Mouse (Mus musculus) neural tube, embryonic 11.5 days (tissue): Measurements from ENCODE around the gene Bola2. TPM values are rescaled to one million over a fixed set of nuclear protein-coding genes. Genes with fewer than 3 reads are reported as not detected.

Experiments used
- ATAC-seq: fragments of 200-750 bp; cut with Nextera tagmentation; 2 replicates; pipeline ENCODE4 v1.8.0; 2017; ENCODE audit warnings: moderate number of reproducible peaks, mild to moderate bottlenecking, moderate TSS enrichment, moderate library complexity; ENCODE audit not compliant: insufficient read depth, low FRiP score, low TSS enrichment
- DNase-seq: peaks from one replicate; pipeline ENCODE4 v3.0.0-alpha.2; 2015; ENCODE audit warnings: low spot score
- H3K27ac ChIP-seq: fragments of 300-500 bp; sonication (generic); 2 replicates; pipeline ENCODE4 v1.5.1; 2014; ENCODE audit warnings: low read depth, mild to moderate bottlenecking, low read length
- H3K27me3 ChIP-seq: fragments of 300-500 bp; sonication (generic); 2 replicates; pipeline ENCODE4 v1.6.1; 2014; ENCODE audit warnings: mild to moderate bottlenecking, low read length, mixed read lengths; ENCODE audit not compliant: control insufficient read depth, insufficient read depth
- H3K36me3 ChIP-seq: fragments of 300-500 bp; sonication (generic); 2 replicates; pipeline ENCODE4 v1.6.1; 2014; ENCODE audit warnings: mild to moderate bottlenecking, low read length, moderate library complexity, mixed read lengths; ENCODE audit not compliant: control insufficient read depth, insufficient read depth
- H3K4me1 ChIP-seq: fragments of 300-500 bp; sonication (generic); 2 replicates; pipeline ENCODE4 v1.6.1; 2014; ENCODE audit warnings: low read length, mixed read lengths; ENCODE audit not compliant: control insufficient read depth, insufficient read depth
- H3K4me2 ChIP-seq: fragments of 300-500 bp; sonication (generic); 2 replicates; pipeline ENCODE4 v1.6.1; 2014; ENCODE audit warnings: low read depth, mild to moderate bottlenecking, moderate library complexity
- H3K4me3 ChIP-seq: fragments of 300-500 bp; sonication (generic); 2 replicates; pipeline ENCODE4 v1.5.1; 2014; ENCODE audit warnings: low read depth, low read length
- H3K9ac ChIP-seq: fragments of 300-500 bp; sonication (generic); 2 replicates; pipeline ENCODE4 v1.6.1; 2014; ENCODE audit warnings: mild to moderate bottlenecking, low read length
- H3K9me3 ChIP-seq: fragments of 300-500 bp; sonication (generic); 2 replicates; pipeline ENCODE4 v1.6.1; 2016; ENCODE audit warnings: low read length; ENCODE audit not compliant: control insufficient read depth
- WGBS: fragments of 180-500 bp; shearing (Covaris S2); extraction: QIAGEN DNeasy Blood & Tissue Kit; methylation state at CpG from one replicate; pipeline ENCODE4 v1.1.7; 2014; 5-methylcytosine and 5-hydroxymethylcytosine counted together
- polyA plus RNA-seq: library from polyadenylated mRNA; unstranded; fragments of >200 nt; fragmentation: Nextera tagmentation; extraction: Ambion mirVana; gene quantifications from 2 replicates; pipeline ENCODE4 v1.2.1, GENCODE M21; 2014

Bola2 gene
- polyA plus RNA-seq, 1 experiment from 2014 or later: 159 TPM

DNA sequence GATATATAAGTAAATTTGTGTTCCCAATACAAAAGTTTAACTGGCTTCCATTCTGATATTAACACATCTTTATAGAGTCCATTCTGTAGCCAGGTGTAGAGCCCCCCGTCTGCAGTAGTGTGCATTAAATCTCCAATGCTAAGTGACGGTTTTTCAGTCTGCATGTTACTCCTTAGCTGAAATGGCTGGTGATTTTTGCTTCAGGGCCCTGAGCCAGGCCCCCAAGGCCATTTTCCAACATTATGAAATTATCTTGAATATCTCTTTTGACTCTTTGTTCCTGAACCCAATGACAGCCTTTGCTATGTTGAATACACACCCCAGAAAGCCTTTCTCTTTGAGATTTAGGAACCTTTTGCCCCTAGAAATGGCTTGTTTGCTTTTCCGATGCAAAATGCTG, 35.4 kb upstream of the Bola2 start:
- H3K9ac ChIP-seq: no peak overlapping the region
- no peak for ATAC-seq
- no peak for DNase-seq
- no peak overlapping the region for H3K4me2 ChIP-seq
- no peaks in the 10 kb centered on the region for H3K27me3 ChIP-seq
- H3K4me1 ChIP-seq: no peaks in the 10 kb centered on the region
- H3K4me3 ChIP-seq: no peak overlapping the region
- no peaks in the 10 kb centered on the region for H3K9me3 ChIP-seq
- peaks cover 1% of the 10 kb centered on the region; the same call in 1 of the 2 replicates for H3K36me3 ChIP-seq
- no peak overlapping the region for H3K27ac ChIP-seq
- WGBS: 90% methylated on average over 3 of the region's 3 CpGs

GRCm38 (mm10) chr7:126663646-126664045, 31.6 kb upstream of the Bola2 start:
- no peak for ATAC-seq
- peaks cover 4% of the 10 kb centered on the region; the same call in 1 of the 2 replicates for H3K36me3 ChIP-seq
- H3K27ac ChIP-seq: no peak overlapping the region
- no peak overlapping the region for H3K4me3 ChIP-seq
- H3K4me2 ChIP-seq: no peak overlapping the region
- H3K4me1 ChIP-seq: no peaks in the 10 kb centered on the region
- WGBS: 70% methylated on average over 8 of the region's 8 CpGs
- H3K27me3 ChIP-seq: no peaks in the 10 kb centered on the region
- DNase-seq: no peak
- H3K9ac ChIP-seq: no peak overlapping the region
- H3K9me3 ChIP-seq: no peaks in the 10 kb centered on the region

DNA sequence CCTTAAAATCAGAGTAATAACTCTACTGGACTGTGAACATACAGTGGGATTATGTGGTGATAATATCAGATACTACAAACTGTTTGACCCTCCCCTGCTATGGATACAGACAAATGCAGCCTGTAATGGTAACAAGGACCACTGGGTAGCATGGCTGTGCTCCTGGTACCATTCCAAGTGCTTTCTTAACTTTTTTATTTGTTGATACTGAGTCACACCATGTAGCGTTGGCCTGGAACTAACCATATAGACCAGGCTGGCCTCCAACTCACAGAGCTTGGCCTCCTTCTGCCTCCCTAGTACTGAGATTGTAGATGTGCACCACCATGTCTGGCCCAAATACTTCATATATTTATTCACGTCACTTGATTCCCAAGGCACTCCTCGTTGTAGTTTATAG, 29.9 kb upstream of the Bola2 start:
- no peaks in the 10 kb centered on the region for H3K27me3 ChIP-seq
- H3K4me1 ChIP-seq: no peaks in the 10 kb centered on the region
- H3K9ac ChIP-seq: no peak overlapping the region
- H3K9me3 ChIP-seq: no peaks in the 10 kb centered on the region
- no peak overlapping the region for H3K27ac ChIP-seq
- 94% methylated on average over 3 of the region's 3 CpGs for WGBS
- no peak overlapping the region for H3K4me3 ChIP-seq
- no peak for DNase-seq
- peaks cover 4% of the 10 kb centered on the region; the same call in 1 of the 2 replicates for H3K36me3 ChIP-seq
- ATAC-seq: no peak
- no peak overlapping the region for H3K4me2 ChIP-seq

- Histone ChIP-seq H3K4me1 (no peaks in the 10 kb centered on the region), H3K36me3 (peaks cover 12% of the 10 kb centered on the region; the same call in 1 of the 2 replicates), H3K9ac (no peak overlapping the region), H3K27me3 (no peaks in the 10 kb centered on the region), H3K4me3 (no peak overlapping the region), H3K4me2 (no peak overlapping the region), H3K9me3 (no peaks in the 10 kb centered on the region), H3K27ac (no peak overlapping the region)
- ATAC-seq: no peak
- 85% methylated on average over 9 of the region's 9 CpGs for WGBS
- DNase-seq: no peak
Measured at GRCm38 (mm10) chr7:126667495-126668090, 27.6 kb upstream of the Bola2 start.

DNA sequence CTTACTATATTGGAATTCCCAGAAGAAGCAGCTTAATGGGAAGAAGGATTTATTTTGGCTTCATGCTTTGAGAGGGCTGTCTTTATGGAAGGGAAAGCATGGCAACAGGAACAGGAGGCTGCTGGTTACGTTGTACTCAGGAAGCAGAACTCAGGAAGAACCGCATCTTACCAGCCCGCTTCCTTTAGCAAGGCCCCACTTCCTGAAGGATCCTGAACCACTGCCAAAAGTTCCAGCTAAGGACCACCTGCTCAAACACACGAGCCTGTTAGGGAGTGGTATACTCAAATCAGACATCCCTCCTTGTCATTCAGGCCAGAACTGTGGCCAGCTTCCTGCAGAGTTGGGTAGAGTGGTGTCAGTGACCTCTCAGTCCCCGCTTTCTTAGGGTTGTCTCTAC, 26.7 kb upstream of the Bola2 start:
- H3K4me2 ChIP-seq: no peak overlapping the region
- H3K36me3 ChIP-seq: peaks cover 12% of the 10 kb centered on the region; the same call in 1 of the 2 replicates
- 91% methylated on average over 5 of the region's 5 CpGs for WGBS
- ATAC-seq: no peak
- no peak overlapping the region for H3K4me3 ChIP-seq
- no peak overlapping the region for H3K9ac ChIP-seq
- no peak for DNase-seq
- no peaks in the 10 kb centered on the region for H3K4me1 ChIP-seq
- no peak overlapping the region for H3K27ac ChIP-seq
- H3K9me3 ChIP-seq: no peaks in the 10 kb centered on the region
- H3K27me3 ChIP-seq: no peaks in the 10 kb centered on the region

DNA sequence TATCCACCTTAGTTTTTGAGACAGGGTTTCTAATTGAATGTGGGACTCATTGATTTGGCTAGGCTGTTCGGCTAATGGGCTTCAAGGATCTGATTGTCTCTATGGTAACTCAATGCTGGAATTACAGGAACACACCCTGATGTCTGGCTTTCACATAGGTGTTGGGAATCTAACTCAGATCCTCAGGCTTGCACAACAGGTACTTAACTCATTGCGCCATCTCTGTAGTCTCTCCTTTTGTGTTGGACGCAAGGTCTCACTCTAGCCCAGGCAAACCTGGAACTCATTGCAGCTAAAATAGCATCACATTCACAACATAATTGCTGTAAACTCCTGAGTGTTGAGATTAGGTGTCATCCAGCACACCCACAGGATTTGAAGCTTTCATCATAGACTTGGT, 25.0 kb upstream of the Bola2 start:
- Histone ChIP-seq H3K4me3 (no peak overlapping the region), H3K9ac (no peak overlapping the region), H3K27me3 (no peaks in the 10 kb centered on the region), H3K36me3 (peaks cover 8% of the 10 kb centered on the region; the same call in 1 of the 2 replicates), H3K9me3 (no peaks in the 10 kb centered on the region), H3K4me1 (no peaks in the 10 kb centered on the region), H3K27ac (no peak overlapping the region), H3K4me2 (no peak overlapping the region)
- DNase-seq (no peak), ATAC-seq (no peak)
- WGBS: 92% methylated on average over 3 of the region's 3 CpGs

DNA sequence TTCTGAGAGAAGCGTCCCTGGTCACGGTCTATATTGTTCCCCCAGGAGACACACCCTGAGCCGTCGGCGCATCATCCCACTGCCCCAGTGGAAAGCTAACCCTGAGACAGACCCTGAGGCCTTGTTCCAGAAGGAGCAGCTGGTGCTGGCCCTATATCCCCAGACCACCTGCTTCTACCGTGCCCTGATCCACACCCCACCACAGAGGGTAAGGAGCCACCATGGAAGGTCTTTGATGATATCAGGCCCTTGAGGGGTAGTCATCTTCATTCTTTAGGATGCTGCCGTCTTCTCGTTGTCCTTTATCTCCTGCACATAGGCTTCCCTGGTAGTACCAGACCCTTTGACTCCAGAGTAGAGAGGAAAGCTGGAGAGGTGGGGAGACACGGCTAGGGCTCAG, 23.1 kb upstream of the Bola2 start:
- ATAC-seq (no peak), DNase-seq (no peak)
- Histone ChIP-seq H3K36me3 (peaks cover 8% of the 10 kb centered on the region; the same call in 1 of the 2 replicates), H3K4me3 (no peak overlapping the region), H3K4me1 (no peaks in the 10 kb centered on the region), H3K4me2 (no peak overlapping the region), H3K9ac (no peak overlapping the region), H3K27me3 (no peaks in the 10 kb centered on the region), H3K27ac (no peak overlapping the region), H3K9me3 (no peaks in the 10 kb centered on the region)
- 92% methylated on average over 9 of the region's 9 CpGs for WGBS

- Histone ChIP-seq H3K4me2 (no peak overlapping the region), H3K27ac (no peak overlapping the region), H3K9ac (no peak overlapping the region), H3K4me3 (no peak overlapping the region), H3K4me1 (no peaks in the 10 kb centered on the region), H3K9me3 (no peaks in the 10 kb centered on the region), H3K27me3 (no peaks in the 10 kb centered on the region), H3K36me3 (peaks cover 8% of the 10 kb centered on the region; the same call in 1 of the 2 replicates)
- no peak for DNase-seq
- ATAC-seq: no peak
- 94% methylated on average over 8 of the region's 8 CpGs for WGBS
Measured at GRCm38 (mm10) chr7:126675104-126675503, 20.1 kb upstream of the Bola2 start.

DNA sequence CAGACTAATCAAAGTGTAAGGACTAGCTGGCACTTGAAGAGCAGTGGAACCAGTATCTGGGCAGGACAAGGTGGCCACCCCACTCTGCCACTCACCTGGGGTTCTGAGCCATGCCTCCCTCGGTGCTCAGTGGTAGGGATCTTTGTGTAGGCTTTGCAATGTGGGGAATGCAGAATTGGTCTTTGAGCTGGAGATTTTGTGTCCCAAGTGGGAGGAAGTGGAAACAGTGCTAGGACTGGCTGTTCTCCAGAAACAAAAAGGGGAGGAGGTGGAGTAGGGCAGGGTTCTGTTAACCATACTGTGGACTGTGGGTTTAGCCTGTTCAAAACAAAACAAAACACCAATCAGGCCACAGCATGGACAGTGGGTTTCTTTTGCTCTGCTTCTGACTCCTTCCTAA, 19.0 kb upstream of the Bola2 start, which contains the start of gene Sult1a1:
Sult1a1 (minus strand) TSS at position 226 of the 400 bp plus-strand sequence.
- ATAC-seq: no peak
- no peak within 1 kb of the TSS for H3K4me2 ChIP-seq
- WGBS: 80% methylated on average over 1 of the region's 1 CpGs

More for the DNA sequence above, 19.0 kb upstream of the Bola2 start, which contains the start of gene Sult1a1:
- no peak for DNase-seq
- Histone ChIP-seq H3K27ac (no peak within 1 kb of the TSS), H3K36me3 (peaks cover 8% of the 10 kb centered on the region; the same call in 1 of the 2 replicates), H3K4me3 (no peak within 1 kb of the TSS), H3K4me1 (no peaks in the 10 kb centered on the region), H3K9ac (no peak within 1 kb of the TSS), H3K9me3 (no peaks in the 10 kb centered on the region), H3K27me3 (no peaks in the 10 kb centered on the region)
